Mouse (Mus musculus): Measurements from ENCODE around the gene Polr3c. TPM values are rescaled to one million over a fixed set of nuclear protein-coding genes. Genes with fewer than 3 reads are reported as not detected.

Polr3c gene
- total RNA-seq, 2 experiments from 2014 or later, result 27.5 to 28.1 TPM

- intact Hi-C loops (cut with DNase I), result no loop called here
- DNase-seq (ENCODE audit: extremely low spot score in 1 of 2, low spot score in 2 of 2), result no peak
These were observed 64.6 kb downstream of the Polr3c start for GRCm38 (mm10) chr3:96662731-96663316.

Other genes with a start within 250 kb of the Polr3c start
- gene Hfe2, start 202.5 kb downstream of the Polr3c start, total RNA-seq (2021), result under 1 TPM; 0.39 to 0.57 TPM
- 10 to 100 TPM; 40.3 to 45.4 TPM for gene Txnip, start 169.7 kb downstream of the Polr3c start, total RNA-seq (2021)
- gene Gm16253, start 150.6 kb downstream of the Polr3c start, total RNA-seq (2021), result not detected
- gene Polr3gl, start 133.4 kb downstream of the Polr3c start, total RNA-seq (2021), result 10 to 100 TPM; 26.3 to 29.3 TPM
- gene Ankrd34a, start 131.0 kb downstream of the Polr3c start, total RNA-seq (2021), result 10 to 100 TPM; 56.6 to 57.0 TPM
- gene Lix1l, start 126.5 kb downstream of the Polr3c start, total RNA-seq (2021), result 10 to 100 TPM; 26.5 to 27.1 TPM
- gene Rbm8a, start 97.7 kb downstream of the Polr3c start, total RNA-seq (2021), result 10 to 100 TPM; 48.0 to 54.2 TPM
- gene Pex11b, start 92.3 kb downstream of the Polr3c start, total RNA-seq (2021), result 10 to 100 TPM; 46.2 to 47.7 TPM
- gene Gm42957, start 92.2 kb downstream of the Polr3c start, total RNA-seq (2021), result under 1 TPM; 0.12 to 0.28 TPM
- 1 to 10 TPM; 1.4 to 1.9 TPM for gene Itga10, start 82.0 kb downstream of the Polr3c start, total RNA-seq (2021)
- 1 to 10 TPM; 7.1 to 7.9 TPM for gene Ankrd35, start 57.5 kb downstream of the Polr3c start, total RNA-seq (2021)
- 10 to 100 TPM; 19.7 to 26.6 TPM for gene Pias3, start 31.2 kb downstream of the Polr3c start, total RNA-seq (2021)
- gene Nudt17, start 19.1 kb downstream of the Polr3c start, total RNA-seq (2021), result 1 to 10 TPM; 4.7 to 5.8 TPM
- gene Rnf115, start within 50 bp of the Polr3c start, total RNA-seq (2021), result 10 to 100 TPM; 64.1 to 67.2 TPM
- not detected for gene Pdzk1, start 101.7 kb upstream of the Polr3c start, total RNA-seq (2021)
- not detected for gene Cd160, start 101.7 kb upstream of the Polr3c start, total RNA-seq (2021)
- gene Gja5, start 177.1 kb upstream of the Polr3c start, total RNA-seq (2021), result 1 to 10 TPM; 2.2 to 2.8 TPM
- gene Gpr89, start 177.7 kb upstream of the Polr3c start, total RNA-seq (2021), result 10 to 100 TPM; 43.8 to 45.9 TPM
- gene Gja8, start 198.4 kb upstream of the Polr3c start, total RNA-seq (2021), result not detected